ENCODE assay signal across 20 mouse cellular contexts in genomic region chr1:73233636-73234035, GRCm38 (mm10).
DNase-seq lines count a peak whose midpoint lies in the region; ATAC-seq and TF ChIP-seq lines count a peak whose summit lies in the region.
"Had no signal": no experiment of that assay in that cellular context is flagged by ENCODE, and none has a peak within 500 bp of the region (broad histone marks: within the 10 kb centered on the region; RNA-seq: fewer than 3 reads in every experiment).

No protein-coding gene starts in this region.

- peaks cover 7% of the 10 kb centered on the region; the same call in 1 of the 2 replicates for H3K4me1 ChIP-seq in kidney, adult 2 months (ENCODE audit: control insufficient read depth, insufficient read depth, low read length)
- H3K4me1 ChIP-seq in kidney, embryonic 16.5 days (ENCODE audit: insufficient read depth, low read length) = no peaks in the 10 kb centered on the region

- no peak overlapping the region for H3K4me3 ChIP-seq in kidney, adult 2 months (ENCODE audit: insufficient read depth, low read depth, low read length)
- no peak overlapping the region for H3K4me3 ChIP-seq in kidney, embryonic 16.5 days (ENCODE audit: low read length)

- H3K9me3 ChIP-seq in kidney, embryonic 16.5 days (ENCODE audit: low read length) = peaks cover 6% of the 10 kb centered on the region; the same call in 1 of the 2 replicates
- H3K9me3 ChIP-seq: G1E had no signal

- H3K9ac ChIP-seq in kidney, embryonic 16.5 days (replicated peaks; ENCODE audit: low read length) = no peak overlapping the region

- DNase-seq in kidney, adult 2 months = peak; percentile 55
- DNase-seq in kidney, postnatal 4 days = no peak
- DNase-seq in kidney, adult 9 months = peak; percentile 63
- DNase-seq in kidney, adult 11 months = no peak
- DNase-seq in kidney, adult 8-10 months = no peak
- DNase-seq: adrenal gland, adult 2 months; adrenal gland, adult 8-10 months; adrenal gland, postnatal 10 days; adrenal gland, postnatal 14 days; adrenal gland, postnatal 25 days; adrenal gland, postnatal 36 days; B cell, adult 2 months; cerebellum, adult 11 months; cerebellum, adult 11-12 months; cerebellum, adult 18-20 months had no signal

- TF ChIP-seq POLR2A in kidney, adult 2 months (IDR thresholded peaks at IDR 0.05; ENCODE audit: low read depth, low read length) = no peak

- no peak overlapping the region for H3K4me2 ChIP-seq in kidney, embryonic 16.5 days (replicated peaks; ENCODE audit: low read depth, low read length)

- ATAC-seq in kidney, embryonic 16.5 days (ENCODE audit: low FRiP score, low TSS enrichment) = no peak
- ATAC-seq: activated CD4-positive, CD25-positive, alpha-beta regulatory T cell, adult 4 months; CD4-positive, CD25-positive, alpha-beta regulatory T cell, adult 4 months had no signal

- H3K27ac ChIP-seq in kidney, adult 2 months (ENCODE audit: insufficient read depth, low read depth, low read length) = peak overlapping the region; percentile 75
- H3K27ac ChIP-seq in kidney, embryonic 16.5 days (ENCODE audit: low read length) = peak overlapping the region; percentile 1; the same call in 1 of the 2 replicates

- H3K36me3 ChIP-seq in kidney, adult 2 months (ENCODE audit: control insufficient read depth, insufficient read depth, low read length) = no peaks in the 10 kb centered on the region
- H3K36me3 ChIP-seq in kidney, embryonic 16.5 days (ENCODE audit: insufficient read depth, low read length) = no peaks in the 10 kb centered on the region
- H3K36me3 ChIP-seq: G1E had no signal

- H3K27me3 ChIP-seq in kidney, adult 2 months (replicated peaks; ENCODE audit: control insufficient read depth, insufficient read depth, low read length) = no peaks in the 10 kb centered on the region
- H3K27me3 ChIP-seq in kidney, embryonic 16.5 days (ENCODE audit: insufficient read depth, low read length) = no peaks in the 10 kb centered on the region
- H3K27me3 ChIP-seq: Patski had no signal

- no peak for TF ChIP-seq CTCF in kidney, adult 2 months (conservative IDR thresholded peaks at IDR 0.05; ENCODE audit: insufficient read depth, insufficient read length, low read depth, low read length)

Comparison
In these comparisons a context has a peak if more than half of its experiments do, and no peak if none do; other contexts are left out.
1. DNase-seq: peak in kidney, adult 2 months (single experiment) and kidney, adult 9 months (single experiment); none in kidney, postnatal 4 days (0 of 2), kidney, adult 11 months (single experiment) and kidney, adult 8-10 months (0 of 2).